Mouse (Mus musculus) CH12.LX (cell line): ENCODE results near the gene Ppm1l. TPM values are rescaled to one million over a fixed set of nuclear protein-coding genes. Genes with fewer than 3 reads are reported as not detected.

Experiments used
- DNase-seq: peaks from one replicate; pipeline ENCODE4 v3.0.0-alpha.2; 2013; ENCODE audit errors: extremely low read depth
- H3K27ac ChIP-seq: 2 replicates; pipeline ENCODE4 v1.5.1; 2012; ENCODE audit warnings: low read depth, mild to moderate bottlenecking, control low read depth, moderate library complexity; ENCODE audit not compliant: insufficient read depth
- H3K27me3 ChIP-seq: replicated peaks from 2 replicates; pipeline ENCODE3; 2012; ENCODE audit warnings: inconsistent platforms
- H3K36me3 ChIP-seq, 2 experiments: replicated peaks in 1 of 2; 2 replicates each; pipeline versions ENCODE3 to v1.6.1; 2012; ENCODE audit warnings: inconsistent platforms in 1 of 2, low read length in 1 of 2, mild to moderate bottlenecking in 1 of 2, mixed read lengths in 1 of 2, moderate library complexity in 1 of 2; ENCODE audit not compliant: control insufficient read depth in 1 of 2, insufficient read depth in 1 of 2
- H3K4me1 ChIP-seq, 2 experiments: 2 replicates each; pipeline ENCODE4 v1.6.1; 2012; ENCODE audit warnings: inconsistent platforms in 1 of 2, moderate library complexity in 1 of 2; ENCODE audit not compliant: insufficient read depth in 2 of 2, control insufficient read depth in 1 of 2
- H3K4me2 ChIP-seq: 2 replicates; pipeline ENCODE4 v1.6.1; 2012; ENCODE audit warnings: low read depth, mild to moderate bottlenecking, control low read depth; ENCODE audit not compliant: poor library complexity, insufficient read depth, severe bottlenecking
- H3K4me3 ChIP-seq, 3 experiments: fragments of 150-350 bp in 1 of 3; sonication (generic) in 1 of 3; replicated peaks in 1 of 3; 2 replicates each; pipeline versions ENCODE3 to v1.5.1; 2011 to 2012; ENCODE audit warnings: low read depth in 2 of 3, low read length in 2 of 3, mild to moderate bottlenecking in 2 of 3, moderate library complexity in 2 of 3, control low read depth in 1 of 3, improper control_type of control experiment in 1 of 3, inconsistent platforms in 1 of 3, mixed read lengths in 1 of 3; ENCODE audit not compliant: poor library complexity in 1 of 3
- H3K79me2 ChIP-seq: replicated peaks from 2 replicates; pipeline ENCODE4 v1.6.1; 2012; ENCODE audit warnings: mild to moderate bottlenecking, moderate library complexity; ENCODE audit not compliant: control insufficient read depth, poor library complexity, insufficient read depth, severe bottlenecking; ENCODE audit errors: extremely low read depth
- H3K9ac ChIP-seq: 2 replicates; pipeline ENCODE4 v1.6.1; 2012; ENCODE audit warnings: low read depth, mild to moderate bottlenecking, control low read depth, moderate library complexity; ENCODE audit not compliant: insufficient read depth
- H3K9me3 ChIP-seq: replicated peaks from 2 replicates; pipeline ENCODE3; 2012; ENCODE audit warnings: low read length, inconsistent platforms, mixed read lengths
- BHLHE40 ChIP-seq: IDR thresholded peaks from 2 replicates; pipeline ENCODE4 v1.6.1; 2011; ENCODE audit warnings: mild to moderate bottlenecking, low read depth, low read length, improper control_type of control experiment
- CHD2 ChIP-seq: IDR thresholded peaks from 2 replicates; pipeline ENCODE4 v1.6.1; 2011; ENCODE audit warnings: low read length, improper control_type of control experiment
- CTCF ChIP-seq, 2 experiments: IDR thresholded peaks in 1 of 2; conservative IDR thresholded peaks in 1 of 2; 2 replicates each; pipeline ENCODE4 v1.5.1; 2011 to 2012; ENCODE audit warnings: low read depth in 2 of 2, low read length in 2 of 2, improper control_type of control experiment in 1 of 2, inconsistent platforms in 1 of 2, mild to moderate bottlenecking in 1 of 2, moderate library complexity in 1 of 2
- EP300 ChIP-seq: IDR thresholded peaks from 2 replicates; pipeline ENCODE4 v1.6.1; 2011; ENCODE audit warnings: low read length, improper control_type of control experiment
- ETS1 ChIP-seq: conservative IDR thresholded peaks from 2 replicates; pipeline ENCODE4 v1.6.1; 2012; ENCODE audit warnings: low read depth, mild to moderate bottlenecking, inconsistent platforms, low read length, improper control_type of control experiment, moderate library complexity
- GABPA ChIP-seq: IDR thresholded peaks from 2 replicates; pipeline ENCODE4 v1.6.1; 2012; ENCODE audit warnings: low read depth, low read length, improper control_type of control experiment, inconsistent platforms; ENCODE audit not compliant: insufficient replicate concordance
- HCFC1 ChIP-seq: IDR thresholded peaks from 2 replicates; pipeline ENCODE4 v1.6.1; 2012; ENCODE audit warnings: low read depth, mild to moderate bottlenecking, inconsistent platforms, low read length, improper control_type of control experiment
- IRF4 ChIP-seq: IDR thresholded peaks from 2 replicates; pipeline ENCODE4 v1.6.1; 2014; ENCODE audit warnings: low read depth, mild to moderate bottlenecking, inconsistent platforms, low read length, improper control_type of control experiment
- JUN ChIP-seq: IDR thresholded peaks from 2 replicates; pipeline ENCODE4 v1.6.1; 2011; ENCODE audit warnings: low read depth, mild to moderate bottlenecking, low read length, improper control_type of control experiment, moderate library complexity; ENCODE audit not compliant: insufficient read depth
- MAX ChIP-seq: IDR thresholded peaks from 2 replicates; pipeline ENCODE4 v1.6.1; 2011; ENCODE audit warnings: low read length, improper control_type of control experiment
- MAZ ChIP-seq: IDR thresholded peaks from 2 replicates; pipeline ENCODE4 v1.6.1; 2012; ENCODE audit warnings: low read depth, mild to moderate bottlenecking, inconsistent platforms, low read length, improper control_type of control experiment, moderate library complexity
- MEF2A ChIP-seq: IDR thresholded peaks from 2 replicates; pipeline ENCODE4 v1.6.1; 2014; ENCODE audit warnings: low read depth, mild to moderate bottlenecking, inconsistent platforms, low read length, improper control_type of control experiment, borderline replicate concordance
- NELFE ChIP-seq: IDR thresholded peaks from 2 replicates; pipeline ENCODE4 v1.6.1; 2011; ENCODE audit warnings: low read depth, low read length, improper control_type of control experiment
- PAX5 ChIP-seq: IDR thresholded peaks from 2 replicates; pipeline ENCODE4 v1.6.1; 2012; ENCODE audit warnings: low read length, inconsistent platforms, mixed read lengths
- POLR2AphosphoS2 ChIP-seq: IDR thresholded peaks from 2 replicates; pipeline ENCODE4 v1.6.1; 2011; ENCODE audit warnings: low read depth, low read length, improper control_type of control experiment
- RCOR1 ChIP-seq: conservative IDR thresholded peaks from 2 replicates; pipeline ENCODE4 v1.6.1; 2012; ENCODE audit warnings: low read depth, mild to moderate bottlenecking, inconsistent platforms, low read length, improper control_type of control experiment
- SIN3A ChIP-seq: IDR thresholded peaks from 2 replicates; pipeline ENCODE4 v1.6.1; 2012; ENCODE audit warnings: low read length, improper control_type of control experiment, inconsistent platforms
- SMC3 ChIP-seq: IDR thresholded peaks from 2 replicates; pipeline ENCODE4 v1.6.1; 2011; ENCODE audit warnings: low read depth, low read length, improper control_type of control experiment
- UBTF ChIP-seq: IDR thresholded peaks from 2 replicates; pipeline ENCODE4 v1.6.1; 2012; ENCODE audit warnings: low read depth, mild to moderate bottlenecking, inconsistent platforms, low read length, improper control_type of control experiment, moderate library complexity
- ZC3H11A ChIP-seq: IDR thresholded peaks from 2 replicates; pipeline ENCODE4 v1.6.1; 2012; ENCODE audit warnings: low read depth, mild to moderate bottlenecking, inconsistent platforms, low read length, improper control_type of control experiment
- ZKSCAN1 ChIP-seq: IDR thresholded peaks from 2 replicates; pipeline ENCODE4 v1.6.1; 2012; ENCODE audit warnings: low read depth, inconsistent platforms, low read length, improper control_type of control experiment, borderline replicate concordance
- ZMIZ1 ChIP-seq: IDR thresholded peaks from 2 replicates; pipeline ENCODE4 v1.6.1; 2012; ENCODE audit warnings: low read depth, mild to moderate bottlenecking, inconsistent platforms, low read length, improper control_type of control experiment
- dilution Hi-C: fragments of 300-500 bp; cut with MboI; formaldehyde crosslinking; loops from 2 replicates; pipeline ENCODE4 v1.14.3; 2020; ENCODE audit warnings: low sequenced_read_pairs; ENCODE audit not compliant: extremely low pct_unique_long_range_greater_than_20kb, extremely low pct_ligation_motif_present
- in situ Hi-C: fragments of 300-500 bp; cut with MboI; formaldehyde crosslinking; loops from 3 replicates; pipeline ENCODE4 v1.14.3; 2019; ENCODE audit warnings: low sequenced_read_pairs, low pct_ligation_motif_present, low pct_unique_long_range_greater_than_20kb, mixed read lengths
- polyA plus RNA-seq: library from polyadenylated mRNA; unstranded; fragments of >175 nt; gene quantifications from 2 replicates; pipeline ENCODE4 v1.2.1, GENCODE M21; 2012; ENCODE audit warnings: low read depth; ENCODE audit not compliant: insufficient read length
- total RNA-seq, 2 experiments: library from RNA; depleted of rRNA; stranded (reverse); fragments of 300-350 nt in 1 of 2; fragments of >200 nt in 1 of 2; gene quantifications; 2 replicates each; pipeline ENCODE4 v1.2.3; 2012 to 2014

Ppm1l gene
- total and polyA plus RNA-seq, 3 experiments: 0.68 to 2.4 (median 1.7) TPM

DNA sequence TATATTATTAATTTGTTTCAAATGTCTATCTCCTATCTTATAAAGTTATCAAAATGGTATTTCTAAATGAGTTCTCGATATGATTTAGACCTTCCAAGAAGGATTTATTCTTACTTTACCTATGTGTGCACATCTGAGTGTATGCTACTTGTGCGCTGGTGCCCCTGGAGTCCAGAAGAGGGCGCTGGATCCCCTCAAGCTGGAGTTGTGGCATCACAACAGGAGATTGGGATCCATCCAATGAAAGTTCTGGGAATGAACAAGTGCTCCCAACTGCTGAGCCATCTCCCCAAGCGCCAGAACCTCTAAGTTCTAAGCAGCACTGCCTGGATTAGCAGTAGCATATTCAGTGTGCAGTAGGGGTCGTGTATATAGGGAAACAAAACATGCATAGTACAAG lies 78.4 kb downstream of the Ppm1l start:
- dilution Hi-C loops: no loop called here

DNA sequence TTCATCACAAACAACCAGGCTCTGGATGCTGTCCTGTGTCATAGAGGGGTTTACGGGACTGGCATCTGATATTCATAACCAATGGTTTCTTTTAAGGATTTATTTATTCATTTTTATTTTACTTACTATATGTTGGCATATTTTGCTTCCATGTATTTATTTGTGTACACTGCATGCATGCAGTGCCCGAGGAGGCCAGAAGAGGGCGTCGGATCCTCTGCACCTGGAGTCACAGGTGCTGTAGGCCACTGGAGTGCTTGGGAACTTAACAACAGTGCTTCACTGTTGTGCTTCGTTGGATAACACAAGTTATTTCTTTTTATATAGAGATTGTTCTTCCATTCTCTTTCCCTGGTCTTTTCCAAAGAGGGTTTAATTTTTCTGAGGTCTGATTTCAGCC lies 81.1 kb downstream of the Ppm1l start:
- dilution Hi-C loops: no loop called here
- TF ChIP-seq PAX5: no peak
- peak in 1 of 2 experiments; percentile 20; a peak in 3 of 4 replicates for TF ChIP-seq CTCF (conservative IDR thresholded peaks at IDR 0.05 in 1 of 2, IDR thresholded peaks at IDR 0.05 in 1 of 2; ENCODE audit: low read depth in 2 of 2, low read length in 2 of 2)
- Histone ChIP-seq H3K79me2 (no peaks in the 10 kb centered on the region), H3K9me3 (peaks cover 2% of the 10 kb centered on the region), H3K36me3 (no peaks in the 10 kb centered on the region), H3K27me3 (no peaks in the 10 kb centered on the region), H3K4me2 (no peak overlapping the region), H3K27ac (no peak overlapping the region), H3K4me1 (no peaks in the 10 kb centered on the region), H3K9ac (no peak overlapping the region), H3K4me3 (no peak overlapping the region)
- no peak for DNase-seq
- in situ Hi-C loops: no loop called here

More for the DNA sequence above, 78.4 kb downstream of the Ppm1l start:
- Histone ChIP-seq H3K36me3 (no peaks in the 10 kb centered on the region), H3K79me2 (no peaks in the 10 kb centered on the region), H3K4me1 (no peaks in the 10 kb centered on the region), H3K27me3 (no peaks in the 10 kb centered on the region), H3K9me3 (peaks cover 2% of the 10 kb centered on the region), H3K4me2 (no peak overlapping the region), H3K4me3 (no peak overlapping the region), H3K9ac (no peak overlapping the region), H3K27ac (no peak overlapping the region)
- in situ Hi-C loops: no loop called here
- TF ChIP-seq ETS1: no peak
- TF ChIP-seq MEF2A: no peak
- no peak for TF ChIP-seq NELFE
- TF ChIP-seq BHLHE40: no peak
- TF ChIP-seq CTCF (conservative IDR thresholded peaks at IDR 0.05 in 1 of 2, IDR thresholded peaks at IDR 0.05 in 1 of 2; ENCODE audit: low read depth in 2 of 2, low read length in 2 of 2): 0 out of 4 replicates have a peak, but pooled peaks of 1 of the 2 experiments have one; percentile 3
- TF ChIP-seq MAZ: no peak
- no peak for DNase-seq

DNA sequence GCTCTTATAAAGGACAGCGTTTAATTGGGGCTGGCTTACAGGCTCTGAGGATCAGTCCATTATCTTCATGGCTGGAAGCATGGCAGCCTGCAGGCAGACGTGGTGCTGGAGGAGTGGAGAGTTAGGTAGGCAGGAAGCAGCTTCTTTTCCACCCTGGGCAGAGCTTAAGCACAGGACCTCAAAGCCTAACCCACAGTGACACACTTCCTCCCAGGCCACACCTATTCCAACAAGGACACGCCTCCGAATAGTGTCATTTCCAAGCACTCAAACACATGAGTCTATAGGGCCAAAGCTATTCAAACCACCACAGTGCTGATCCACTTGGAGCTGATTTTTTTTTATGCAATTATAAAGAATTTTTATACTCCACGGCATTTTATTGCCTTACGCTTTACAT lies 82.7 kb downstream of the Ppm1l start:
- no peaks in the 10 kb centered on the region for H3K27me3 ChIP-seq
- H3K4me1 ChIP-seq: no peaks in the 10 kb centered on the region
- H3K4me3 ChIP-seq: no peak overlapping the region
- DNase-seq: no peak
- H3K4me2 ChIP-seq: no peak overlapping the region
- H3K27ac ChIP-seq: no peak overlapping the region
- dilution Hi-C loops: no loop called here
- H3K9ac ChIP-seq: no peak overlapping the region
- H3K79me2 ChIP-seq: no peaks in the 10 kb centered on the region
- TF ChIP-seq UBTF (no peak), MEF2A (no peak), GABPA (no peak), MAZ (no peak), ETS1 (no peak), ZC3H11A (no peak), CHD2 (no peak), ZMIZ1 (no peak), SMC3 (no peak), POLR2AphosphoS2 (no peak), JUN (no peak), HCFC1 (no peak), MAX (no peak), EP300 (no peak), ZKSCAN1 (no peak), SIN3A (no peak), IRF4 (no peak), RCOR1 (no peak)
- in situ Hi-C loops: no loop called here
- peaks cover 2% of the 10 kb centered on the region for H3K9me3 ChIP-seq
- no peaks in the 10 kb centered on the region for H3K36me3 ChIP-seq
